Mouse (Mus musculus) embryonic facial prominence, embryonic 15.5 days (tissue): ENCODE measurements around the gene Tpmt. TPM values are rescaled to one million over a fixed set of nuclear protein-coding genes. Genes with fewer than 3 reads are reported as not detected.

Experiments
- ATAC-seq: fragments of 200-750 bp; cut with Nextera tagmentation; 2 replicates; pipeline ENCODE4 v1.8.0; 2017; ENCODE audit warnings: low read depth, moderate TSS enrichment; ENCODE audit not compliant: insufficient number of reproducible peaks, low FRiP score, low TSS enrichment
- H3K27ac ChIP-seq: fragments of 300-500 bp; sonication (generic); replicated peaks from 2 replicates; pipeline ENCODE4 v1.5.1; 2015; ENCODE audit warnings: mild to moderate bottlenecking, inconsistent platforms
- H3K27me3 ChIP-seq: fragments of 300-500 bp; sonication (generic); 2 replicates; pipeline ENCODE4 v1.6.1; 2015; ENCODE audit warnings: inconsistent platforms
- H3K36me3 ChIP-seq: fragments of 300-500 bp; sonication (generic); 2 replicates; pipeline ENCODE4 v1.6.1; 2015; ENCODE audit warnings: mild to moderate bottlenecking, inconsistent platforms
- H3K4me1 ChIP-seq: fragments of 300-500 bp; sonication (generic); 2 replicates; pipeline ENCODE4 v1.6.1; 2015; ENCODE audit warnings: inconsistent platforms
- H3K4me2 ChIP-seq: fragments of 300-500 bp; sonication (generic); replicated peaks from 2 replicates; pipeline ENCODE4 v1.6.1; 2015; ENCODE audit warnings: mild to moderate bottlenecking, inconsistent platforms
- H3K4me3 ChIP-seq: fragments of 300-500 bp; sonication (generic); replicated peaks from 2 replicates; pipeline ENCODE4 v1.5.1; 2015; ENCODE audit warnings: mild to moderate bottlenecking, inconsistent platforms
- H3K9ac ChIP-seq: fragments of 300-500 bp; sonication (generic); 2 replicates; pipeline ENCODE4 v1.6.1; 2015; ENCODE audit warnings: inconsistent platforms
- H3K9me3 ChIP-seq: fragments of 300-500 bp; sonication (generic); replicated peaks from 2 replicates; pipeline ENCODE4 v1.6.1; 2016; ENCODE audit warnings: inconsistent platforms
- WGBS: fragments of 180-500 bp; shearing (Covaris S2); methylation state at CpG from one replicate; pipeline ENCODE4 v1.1.7; 2015; 5-methylcytosine and 5-hydroxymethylcytosine counted together
- polyA plus RNA-seq: library from polyadenylated mRNA; unstranded; fragments of >200 nt; fragmentation: Nextera tagmentation; extraction: Ambion mirVana; gene quantifications from 2 replicates; pipeline ENCODE4 v1.2.1, GENCODE M21; 2015

Gene Tpmt
- polyA plus RNA-seq, 1 experiment from 2014 or later: 16.9 TPM

DNA sequence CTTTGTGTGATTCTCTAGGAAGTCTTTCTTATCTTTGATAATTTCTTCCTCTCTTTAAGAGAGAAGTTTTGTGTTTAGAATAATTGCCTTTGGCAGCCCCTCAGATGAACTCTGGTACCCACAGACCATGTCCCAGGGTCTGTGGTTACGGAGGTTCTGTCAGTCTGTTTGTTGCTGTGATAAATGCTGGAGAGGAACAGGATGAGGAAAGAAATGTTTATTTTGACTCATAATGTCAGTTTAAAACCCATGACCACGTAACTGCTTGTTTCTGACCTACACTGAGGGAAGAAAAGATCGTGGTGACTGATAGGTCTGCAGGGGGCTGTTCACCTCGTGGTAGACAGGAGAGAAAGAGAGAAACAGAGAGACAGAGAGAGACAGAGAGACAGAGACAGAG is 68.6 kb downstream of the Tpmt start:
- Histone ChIP-seq H3K27ac (no peak overlapping the region), H3K4me2 (no peak overlapping the region), H3K36me3 (no peaks in the 10 kb centered on the region), H3K9me3 (no peaks in the 10 kb centered on the region), H3K4me3 (no peak overlapping the region), H3K4me1 (no peaks in the 10 kb centered on the region), H3K9ac (no peak overlapping the region), H3K27me3 (no peaks in the 10 kb centered on the region)
- 44% methylated on average over 4 of the region's 4 CpGs for WGBS
- ATAC-seq: no peak

DNA sequence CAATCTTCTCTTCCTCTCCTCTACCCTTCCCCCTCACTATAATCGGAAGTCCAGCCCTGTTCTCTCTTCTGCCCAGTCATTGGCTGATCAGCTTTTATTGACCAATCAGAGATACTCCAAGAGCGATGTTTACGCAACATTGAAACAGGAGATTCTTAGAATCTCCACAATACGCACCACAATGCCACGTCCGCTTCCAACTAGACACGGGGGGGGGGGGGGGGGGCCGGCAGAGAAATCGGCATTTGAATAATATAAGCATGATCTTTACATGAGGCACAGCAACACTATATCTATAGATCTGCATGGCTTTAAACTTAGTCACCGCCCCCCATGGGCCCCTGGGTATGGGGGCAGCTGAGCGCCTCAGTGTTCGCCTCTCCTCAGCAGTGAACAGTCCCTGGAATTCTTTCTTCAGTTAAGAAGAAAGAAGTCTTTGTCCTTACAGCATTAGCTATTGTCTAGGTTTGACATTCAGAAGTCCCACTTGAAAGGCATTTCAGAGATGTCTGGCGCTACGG is 69.4 kb downstream of the Tpmt start:
- ATAC-seq: peak; percentile 51; the same call in 1 of the 2 replicates
- Histone ChIP-seq H3K36me3 (no peaks in the 10 kb centered on the region), H3K4me2 (peak overlapping the region; percentile 3; the same call in 1 of the 2 replicates), H3K4me1 (no peaks in the 10 kb centered on the region), H3K4me3 (no peak overlapping the region), H3K27ac (no peak overlapping the region), H3K9me3 (no peaks in the 10 kb centered on the region), H3K27me3 (no peaks in the 10 kb centered on the region), H3K9ac (no peak overlapping the region)
- WGBS: 33% methylated on average over 14 of the region's 14 CpGs

Other genes with a start within 250 kb of the Tpmt start
- 21.0 and 26.7 TPM in 2 replicates for gene Kif13a, start 114.9 kb downstream of the Tpmt start, polyA plus RNA-seq
- 5.9 TPM in 2 replicates for gene Nhlrc1, start 29.9 kb downstream of the Tpmt start, polyA plus RNA-seq
- gene Kdm1b, start 1.2 kb downstream of the Tpmt start, polyA plus RNA-seq: 10.6 and 12.7 TPM in 2 replicates
- gene Dek, start 61.5 kb upstream of the Tpmt start, polyA plus RNA-seq: 253 and 257 TPM in 2 replicates
- 4.2 and 4.4 TPM in 2 replicates for gene Rnf144b, start 77.9 kb upstream of the Tpmt start, polyA plus RNA-seq